In genomic region chr4:106839964-106840611, GRCm38 (mm10) we compare ENCODE assay signal across 8 mouse cellular contexts. TPM values are rescaled to one million over a fixed set of nuclear protein-coding genes. Genes with fewer than 3 reads are reported as not detected.
DNase-seq lines count a peak whose midpoint lies in the region; ATAC-seq lines count a peak whose summit lies in the region.

No protein-coding gene starts in this region.

- H3K9ac ChIP-seq in intestine, embryonic 14.5 days (ENCODE audit: low read length), result peak overlapping the region; percentile 78

- peak overlapping the region; percentile 58 for H3K4me3 ChIP-seq in intestine, embryonic 14.5 days (ENCODE audit: low read depth, low read length)

- H3K27me3 ChIP-seq in intestine, embryonic 14.5 days (replicated peaks; ENCODE audit: control insufficient read depth, insufficient read depth, low read length), result no peaks in the 10 kb centered on the region

- H3K27ac ChIP-seq in intestine, embryonic 14.5 days (ENCODE audit: low read depth), result peak overlapping the region; percentile 98

- H3K4me1 ChIP-seq in intestine, embryonic 14.5 days (replicated peaks; ENCODE audit: control insufficient read depth, insufficient read depth, low read length), result peaks cover 34% of the 10 kb centered on the region

- intact Hi-C loops in left cerebral cortex, postnatal 14 days (cut with DNase I), result loop anchor here (1.0 to 10.0 kb wide), 5 partner anchors 70 to 325 kb away; partner anchors contain the start of genes Cyb5rl, Lexm, Mrpl37 and Ssbp3

- peak; percentile 94 for DNase-seq in ZHBTc4 (ENCODE audit: low read depth, low spot score)
- peak; percentile 89 to 95 for DNase-seq in cerebellum, postnatal 4 days (ENCODE audit: low spot score in 2 of 2)
- peak; percentile 94 for DNase-seq in gastrocnemius, postnatal 10 days
- DNase-seq in intestine, embryonic 14.5 days (ENCODE audit: low spot score), result peak; percentile 97
- DNase-seq in left cerebral cortex, postnatal 14 days (ENCODE audit: low spot score in 2 of 2), result peak; percentile 90 to 91
- peak; percentile 92 for DNase-seq in mesoderm, embryonic 11.5 days (ENCODE audit: low read depth, low spot score)
- DNase-seq in right cerebral cortex, postnatal 36 days (ENCODE audit: low spot score in 2 of 2), result peak; percentile 84 to 85
- DNase-seq in urinary bladder, postnatal 4 days (ENCODE audit: low spot score in 2 of 2), result peak; percentile 91 to 95

- H3K4me2 ChIP-seq in intestine, embryonic 14.5 days (ENCODE audit: low read length), result peak overlapping the region; percentile 99

- H3K36me3 ChIP-seq in intestine, embryonic 14.5 days (ENCODE audit: control insufficient read depth, insufficient read depth, low read length), result no peaks in the 10 kb centered on the region

- H3K9me3 ChIP-seq in intestine, embryonic 14.5 days (ENCODE audit: control insufficient read depth, low read length), result no peaks in the 10 kb centered on the region

- WGBS in intestine, embryonic 14.5 days, result under 1% methylated on average over 36 of the region's 51 CpGs

- peak; percentile 65; the same call in 1 of the 2 replicates for ATAC-seq in intestine, embryonic 14.5 days (replicated peaks; ENCODE audit: low FRiP score, low TSS enrichment, low read depth)

RNA-seq across cellular contexts. Expression of gene Acot11, which starts 35.3 kb away (rescaled TPM):
- 1 to 10 TPM; 5.3 to 7.4 TPM for total RNA-seq in gastrocnemius, postnatal 10 days (2021)
- 5.9 and 7.3 TPM in 2 replicates for polyA plus RNA-seq in intestine, embryonic 14.5 days (2014; fragmentation: Nextera tagmentation; extraction: Ambion mirVana)
- total RNA-seq in left cerebral cortex, postnatal 14 days (2021), result 10 to 100 TPM; 30.5 to 34.1 TPM

Comparison
In these comparisons a context has a peak if more than half of its experiments do, and no peak if none do; other contexts are left out.
1. Peak in every context shown above with its lines: DNase-seq, ATAC-seq, H3K4me3 ChIP-seq and H3K27ac ChIP-seq.